Comparison of ENCODE assay signal across 7 mouse cellular contexts in the genomic region with DNA sequence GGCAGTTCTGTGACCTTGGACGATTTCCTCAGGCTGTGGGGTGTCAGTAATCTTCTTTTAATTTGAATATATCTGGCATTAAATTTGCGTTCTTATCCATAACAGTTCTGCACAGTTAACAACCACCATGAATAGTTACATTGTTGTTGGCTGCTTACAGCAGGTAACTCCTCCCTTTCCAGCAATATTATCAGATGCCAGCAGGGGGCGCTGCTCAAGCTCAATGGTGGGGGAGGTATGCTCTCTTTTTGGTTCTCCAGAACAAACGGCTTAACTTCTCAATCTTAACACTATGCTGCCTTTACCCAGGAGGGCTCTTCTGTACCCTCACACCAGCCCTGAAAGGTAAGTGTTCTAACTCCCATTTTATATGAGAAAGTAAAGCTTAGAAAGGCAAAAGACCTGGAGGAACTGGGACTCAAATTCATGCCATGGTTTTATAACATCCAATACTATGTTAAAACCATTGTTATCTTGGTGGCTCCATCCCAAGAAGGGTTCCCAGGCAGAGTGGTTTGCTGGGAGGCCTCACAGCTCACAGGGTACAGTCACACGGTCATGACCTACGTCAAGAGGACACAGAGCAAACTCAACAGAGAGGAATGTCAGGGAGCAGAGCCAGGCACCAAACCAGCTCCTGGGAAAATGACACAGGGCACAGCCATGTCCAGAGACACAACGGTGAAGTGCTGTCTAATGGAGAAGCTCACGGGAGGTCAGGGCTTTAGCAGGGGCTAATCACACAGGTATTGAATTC. TPM values are rescaled to one million over a fixed set of nuclear protein-coding genes. Genes with fewer than 3 reads are reported as not detected.
DNase-seq lines count a peak whose midpoint lies in the region; ATAC-seq and TF ChIP-seq lines count a peak whose summit lies in the region.

No protein-coding gene starts in this region.

- no peak for ATAC-seq in Patski
- ATAC-seq in hindbrain, embryonic 13.5 days (ENCODE audit: low FRiP score), result no peak
- ATAC-seq in midbrain, embryonic 12.5 days (ENCODE audit: low FRiP score, low read depth), result no peak

- WGBS in hindbrain, embryonic 13.5 days, result 41% methylated on average over 8 of the region's 8 CpGs
- 39% methylated on average over 8 of the region's 8 CpGs for WGBS in midbrain, embryonic 12.5 days

- intact Hi-C loops in left cerebral cortex, postnatal 36 days (cut with DNase I), result loop anchor here (5.0 kb wide), 1 partner anchor 37 kb away; no protein-coding TSS in a partner anchor

- DNase-seq in Patski (ENCODE audit: low read depth, low spot score), result no peak
- peak; percentile 60 for DNase-seq in c-Kit-positive CD71-negative TER-119-negative erythroid progenitor cells, embryonic 14.5 days (ENCODE audit: low read depth)
- peak; percentile 78 for DNase-seq in forelimb bud, embryonic 11.5 days (ENCODE audit: low read depth, low spot score)
- peak; percentile 35 to 51 for DNase-seq in left cerebral cortex, postnatal 36 days (ENCODE audit: low spot score in 2 of 2)
- DNase-seq in spleen, postnatal 10 days (ENCODE audit: low spot score in 2 of 2), result peak; percentile 33 to 75

- POLR2A ChIA-PET in Patski (lab: Charles Lee), result no interaction called here

- CTCF ChIA-PET in Patski (lab: Charles Lee), result interaction anchor here (1.1 kb wide), 1 partner anchor 8 kb away, joined by 4 read pairs; no protein-coding TSS in a partner anchor

- H3K27me3 ChIP-seq in Patski, result no peaks in the 10 kb centered on the region
- peaks cover 4% of the 10 kb centered on the region; the same call in 1 of the 2 replicates for H3K27me3 ChIP-seq in hindbrain, embryonic 13.5 days
- H3K27me3 ChIP-seq in midbrain, embryonic 12.5 days, result peaks cover 26% of the 10 kb centered on the region

- peak overlapping the region; percentile 68 for H3K9ac ChIP-seq in hindbrain, embryonic 13.5 days
- 0 out of 2 replicates have a peak overlapping the region, but pooled peaks have one; percentile 20 for H3K9ac ChIP-seq in midbrain, embryonic 12.5 days (replicated peaks)

- peaks cover 3% of the 10 kb centered on the region; the same call in 1 of the 2 replicates for H3K36me3 ChIP-seq in hindbrain, embryonic 13.5 days
- peaks cover 6% of the 10 kb centered on the region; the same call in 1 of the 2 replicates for H3K36me3 ChIP-seq in midbrain, embryonic 12.5 days

- H3K27ac ChIP-seq in hindbrain, embryonic 13.5 days, result peak overlapping the region; percentile 97
- peak overlapping the region; percentile 97 for H3K27ac ChIP-seq in midbrain, embryonic 12.5 days (replicated peaks)

- peak overlapping the region; percentile 28 for H3K4me3 ChIP-seq in hindbrain, embryonic 13.5 days
- peak overlapping the region; percentile 9 for H3K4me3 ChIP-seq in midbrain, embryonic 12.5 days

- in situ Hi-C loops in Patski (cut with MboI; ENCODE audit: low pct_unique_long_range_greater_than_20kb), result no loop called here

- peaks cover 91% of the 10 kb centered on the region for H3K4me1 ChIP-seq in hindbrain, embryonic 13.5 days (replicated peaks)
- peaks cover 90% of the 10 kb centered on the region for H3K4me1 ChIP-seq in midbrain, embryonic 12.5 days

- peak overlapping the region; percentile 53 for H3K4me2 ChIP-seq in hindbrain, embryonic 13.5 days
- peak overlapping the region; percentile 45 for H3K4me2 ChIP-seq in midbrain, embryonic 12.5 days (replicated peaks)

- H3K9me3 ChIP-seq in hindbrain, embryonic 13.5 days, result no peaks in the 10 kb centered on the region
- H3K9me3 ChIP-seq in midbrain, embryonic 12.5 days, result no peaks in the 10 kb centered on the region

- peak; percentile 55 for TF ChIP-seq CTCF in Patski (IDR thresholded peaks at IDR 0.05)

RNA-seq across cellular contexts. Expression of gene Igfbpl1, which starts 6.5 kb away (rescaled TPM):
- polyA plus RNA-seq in Patski (2021), result not detected
- polyA plus RNA-seq in hindbrain, embryonic 13.5 days (2015; fragmentation: Nextera tagmentation; extraction: Ambion mirVana), result 50.5 and 67.0 TPM in 2 replicates
- 1 to 10 TPM in 1 of 2 experiments, under 1 TPM in 1; 0.67 to 1.0 TPM for total RNA-seq in left cerebral cortex, postnatal 36 days (2021)
- polyA plus RNA-seq in midbrain, embryonic 12.5 days (2016; fragmentation: Nextera tagmentation; extraction: Ambion mirVana), result 63.3 and 69.5 TPM in 2 replicates

RNA-seq across cellular contexts. Expression of gene Aldh1b1, which starts 21.4 kb away (rescaled TPM):
- polyA plus RNA-seq in Patski (2021), result 0.08 TPM
- 17.7 and 18.0 TPM in 2 replicates for polyA plus RNA-seq in hindbrain, embryonic 13.5 days (2015; fragmentation: Nextera tagmentation; extraction: Ambion mirVana)
- total RNA-seq in left cerebral cortex, postnatal 36 days (2021), result 1 to 10 TPM; 4.6 to 7.1 TPM
- polyA plus RNA-seq in midbrain, embryonic 12.5 days (2016; fragmentation: Nextera tagmentation; extraction: Ambion mirVana), result 8.6 and 9.0 TPM in 2 replicates

RNA-seq across cellular contexts. Expression of gene Stra6l, which starts 28.2 kb away (rescaled TPM):
- 0.47 TPM for polyA plus RNA-seq in Patski (2021)
- polyA plus RNA-seq in hindbrain, embryonic 13.5 days (2015; fragmentation: Nextera tagmentation; extraction: Ambion mirVana), result 0.82 and 0.92 TPM in 2 replicates
- not detected for total RNA-seq in left cerebral cortex, postnatal 36 days (2021)
- 0.81 and 1.3 TPM in 2 replicates for polyA plus RNA-seq in midbrain, embryonic 12.5 days (2016; fragmentation: Nextera tagmentation; extraction: Ambion mirVana)

Comparison
In these comparisons a context has a peak if more than half of its experiments do, and no peak if none do; other contexts are left out.
1. RNA of gene Igfbpl1, which starts 6.5 kb away (polyA plus RNA-seq): 50.5 to 67.0 TPM in hindbrain, embryonic 13.5 days and 63.3 to 69.5 TPM in midbrain, embryonic 12.5 days; not detected in Patski (single experiment); every median in the first group is over 10 times any median in the second.